Mouse (Mus musculus) adrenal gland, adult (tissue): ENCODE results near the gene Dcaf8.

ENCODE experiments used
- DNase-seq, 2 experiments: peaks; one replicate each; pipeline ENCODE4 v3.0.0; 2022 to 2023; ENCODE audit warnings: low spot score in 1 of 2; ENCODE audit not compliant: inconsistent age in 2 of 2

Dcaf8 gene

GRCm38 (mm10) chr1:172192217-172192616 lies 44.3 kb downstream of the Dcaf8 start:
- DNase-seq: no peak

DNA sequence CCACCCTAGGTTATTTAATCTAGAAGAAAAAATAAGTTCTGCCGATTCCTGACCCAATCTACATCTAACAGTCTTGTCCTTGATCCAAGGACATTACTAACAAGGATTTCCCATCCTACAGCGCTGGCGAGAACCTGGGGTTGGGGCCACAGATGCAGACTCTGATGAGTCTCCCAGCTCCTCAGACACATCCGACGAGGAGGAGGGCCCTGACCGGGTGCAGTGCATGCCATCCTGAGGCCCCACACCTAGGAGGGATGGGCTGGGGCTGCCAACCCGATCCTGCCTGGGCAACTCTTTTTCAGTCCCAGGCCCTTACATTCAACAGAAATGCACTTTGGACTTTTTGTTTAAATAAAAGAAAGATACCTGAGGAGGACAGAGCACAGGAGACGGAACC lies 46.6 kb downstream of the Dcaf8 start:
- no peak for DNase-seq

DNA sequence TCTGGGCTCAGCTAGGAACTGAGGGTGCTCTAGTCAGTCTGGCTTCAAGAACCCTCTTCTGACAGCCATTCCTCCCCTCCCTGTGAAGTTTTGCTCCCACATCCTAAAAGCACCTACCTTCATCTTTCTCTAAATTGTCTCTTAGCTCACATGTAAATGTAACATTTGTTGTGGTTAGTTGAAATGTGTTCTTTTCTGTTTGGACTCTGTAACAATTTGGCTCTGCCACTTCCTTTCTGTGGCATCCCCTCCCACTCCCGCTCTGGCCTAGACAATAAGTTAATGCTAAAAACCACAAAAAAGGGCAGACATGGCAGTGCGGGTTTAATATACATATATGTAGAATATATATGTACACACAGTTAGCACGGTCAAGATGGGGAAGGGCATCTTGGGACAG lies 49.3 kb downstream of the Dcaf8 start:
- DNase-seq: no peak

DNA sequence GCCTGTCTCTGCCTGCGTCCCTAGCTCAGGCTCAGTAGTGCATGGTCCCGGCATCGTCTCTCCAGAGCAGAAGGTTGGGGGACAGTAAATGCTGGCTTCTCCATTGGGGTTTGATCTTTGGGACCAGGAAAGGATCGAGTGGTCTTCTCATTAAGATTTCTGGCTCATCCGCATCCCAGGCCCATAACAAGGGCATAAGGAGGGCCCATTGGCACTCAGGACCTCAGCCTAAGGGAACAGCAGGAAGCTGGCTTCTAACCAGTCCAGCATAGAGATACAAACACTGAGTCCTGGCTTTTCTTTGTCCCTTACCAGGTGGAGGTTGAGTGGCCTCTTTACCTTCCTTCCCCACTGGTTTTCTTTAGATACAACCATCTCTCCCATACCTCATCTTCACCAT lies 50.0 kb downstream of the Dcaf8 start:
- DNase-seq: no peak

- DNase-seq: no peak
These were observed 50.4 kb downstream of the Dcaf8 start for GRCm38 (mm10) chr1:172198316-172198715.

- DNase-seq: no peak
These were observed 51.1 kb downstream of the Dcaf8 start for GRCm38 (mm10) chr1:172198996-172199395.

GRCm38 (mm10) chr1:172200161-172200560 lies 52.3 kb downstream of the Dcaf8 start:
- DNase-seq: no peak

DNA sequence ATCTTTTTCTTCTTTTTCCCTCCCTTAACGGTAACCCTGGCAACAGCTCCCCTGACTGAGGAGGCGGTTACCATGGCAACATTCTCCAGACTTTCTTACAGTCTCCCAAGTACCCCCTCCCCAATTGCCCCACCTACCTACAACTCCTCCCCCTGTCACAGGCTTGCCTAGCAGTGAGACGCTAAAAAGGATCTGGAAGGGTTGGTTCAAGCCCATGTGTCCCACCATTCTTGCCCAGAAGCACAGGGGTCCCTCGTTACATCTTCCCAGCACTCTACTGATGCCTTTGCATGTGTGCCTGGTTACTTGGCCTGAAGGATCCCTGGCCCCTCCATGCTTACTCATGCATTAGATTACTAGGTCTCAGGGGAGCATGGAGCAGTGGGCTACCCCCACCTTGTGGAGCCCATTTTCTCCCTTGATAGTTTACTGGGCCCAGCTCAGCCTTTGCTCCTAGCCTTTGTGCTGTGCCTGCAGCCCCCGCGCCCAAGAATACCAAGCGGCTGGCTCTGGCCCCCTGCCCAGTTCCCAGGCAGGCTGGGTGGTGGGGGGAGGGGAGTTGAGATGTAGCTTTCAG lies 53.1 kb downstream of the Dcaf8 start:
- DNase-seq: peak in 1 of 2 experiments; percentile 42

DNA sequence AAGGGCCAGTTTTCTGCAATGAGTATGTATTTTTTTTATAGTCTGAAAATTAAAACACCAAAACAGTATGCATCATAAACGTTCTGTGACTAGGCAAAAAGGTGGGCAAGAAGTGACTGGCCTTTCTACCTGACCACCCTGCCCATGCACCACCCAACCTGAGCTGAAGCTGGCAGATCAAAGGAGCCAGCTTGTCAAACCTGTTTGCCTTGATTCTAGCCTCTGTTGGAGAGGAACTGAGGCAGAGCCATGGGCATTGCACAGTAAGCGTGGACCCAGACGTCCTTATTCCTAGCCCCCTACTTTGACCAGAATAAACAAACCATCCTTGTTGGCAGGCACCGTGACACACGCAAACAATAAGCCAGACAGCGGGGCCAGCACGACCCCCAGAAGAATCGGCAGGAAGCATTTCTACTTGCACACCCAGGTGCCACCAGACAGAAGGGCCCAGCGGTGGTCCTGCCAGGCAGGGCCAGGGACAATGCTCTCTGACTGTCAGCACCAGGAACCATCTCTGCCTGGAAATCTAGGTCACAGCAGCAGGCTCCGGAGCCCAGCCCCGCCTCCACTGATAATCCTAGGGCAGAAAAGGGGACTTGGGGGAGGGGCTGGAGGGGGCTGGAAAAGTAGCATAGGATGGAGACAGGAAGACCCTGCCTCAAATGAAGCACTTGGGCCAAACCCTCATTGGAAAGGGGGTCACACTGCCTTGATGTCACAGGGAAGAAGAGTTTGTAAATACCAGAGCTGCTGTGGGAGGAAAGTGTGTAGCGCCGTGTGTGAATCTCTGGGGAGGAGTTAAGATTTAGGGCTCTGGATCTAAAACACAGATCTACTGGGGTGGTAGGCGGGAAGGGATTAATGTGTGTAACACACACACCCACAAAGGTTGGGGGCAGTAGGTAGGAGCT lies 54.3 kb downstream of the Dcaf8 start:
- DNase-seq: peak; percentile 39 to 64

DNA sequence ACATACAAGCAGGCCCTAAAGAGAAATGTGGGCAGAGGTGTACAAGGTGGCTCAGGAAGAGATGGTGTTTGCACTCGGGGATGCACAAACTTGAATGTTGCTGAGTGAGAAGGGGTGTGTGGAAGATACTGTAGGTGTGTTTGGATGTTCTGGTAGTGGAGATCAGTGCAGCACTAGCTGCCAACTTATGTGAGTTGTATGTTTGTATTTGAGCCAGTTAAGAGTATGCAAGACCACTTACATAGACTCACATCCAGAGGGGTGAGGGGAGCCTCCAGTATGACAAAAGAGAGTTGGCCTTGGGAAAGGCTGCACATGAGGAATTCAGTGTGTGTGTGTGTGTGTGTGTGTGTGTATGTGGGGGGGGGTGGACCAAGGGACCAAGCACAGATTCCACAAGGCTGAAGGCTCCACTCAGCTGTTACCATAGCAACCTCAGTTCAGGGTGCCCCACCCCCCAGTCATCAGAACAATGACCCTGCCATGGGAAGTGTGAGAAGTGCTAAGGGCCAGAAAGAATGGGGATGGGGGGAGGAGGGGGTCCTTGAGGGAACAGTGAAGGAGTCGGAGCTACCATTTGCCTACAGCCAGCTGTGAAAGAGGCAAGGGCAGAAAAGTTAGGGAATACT lies 55.1 kb downstream of the Dcaf8 start:
- peak in 1 of 2 experiments; percentile 57 for DNase-seq

DNA sequence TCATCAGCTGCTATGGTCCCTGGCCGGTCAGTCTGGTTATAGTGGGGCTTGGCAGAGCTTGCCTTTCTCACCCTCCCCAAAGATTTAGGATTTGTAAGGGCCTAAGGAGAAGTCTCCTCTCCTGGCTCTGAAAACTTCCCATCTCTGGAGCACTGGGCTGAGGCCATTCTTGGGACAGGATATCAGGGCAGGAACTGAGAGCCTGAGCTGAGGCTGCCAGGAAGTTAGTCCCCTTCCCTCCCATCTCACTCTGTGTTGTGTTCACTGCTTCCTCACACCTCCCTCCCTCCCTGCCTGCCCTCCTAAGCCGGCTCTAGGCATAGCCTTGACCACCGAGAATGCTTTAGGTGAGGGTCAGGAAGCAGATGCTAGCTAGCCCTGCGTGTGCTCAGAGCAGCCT lies 55.7 kb downstream of the Dcaf8 start:
- peak in 1 of 2 experiments; percentile 64 for DNase-seq

GRCm38 (mm10) chr1:172204033-172204813 lies 56.3 kb downstream of the Dcaf8 start:
- DNase-seq: peak in 1 of 2 experiments; percentile 46

DNA sequence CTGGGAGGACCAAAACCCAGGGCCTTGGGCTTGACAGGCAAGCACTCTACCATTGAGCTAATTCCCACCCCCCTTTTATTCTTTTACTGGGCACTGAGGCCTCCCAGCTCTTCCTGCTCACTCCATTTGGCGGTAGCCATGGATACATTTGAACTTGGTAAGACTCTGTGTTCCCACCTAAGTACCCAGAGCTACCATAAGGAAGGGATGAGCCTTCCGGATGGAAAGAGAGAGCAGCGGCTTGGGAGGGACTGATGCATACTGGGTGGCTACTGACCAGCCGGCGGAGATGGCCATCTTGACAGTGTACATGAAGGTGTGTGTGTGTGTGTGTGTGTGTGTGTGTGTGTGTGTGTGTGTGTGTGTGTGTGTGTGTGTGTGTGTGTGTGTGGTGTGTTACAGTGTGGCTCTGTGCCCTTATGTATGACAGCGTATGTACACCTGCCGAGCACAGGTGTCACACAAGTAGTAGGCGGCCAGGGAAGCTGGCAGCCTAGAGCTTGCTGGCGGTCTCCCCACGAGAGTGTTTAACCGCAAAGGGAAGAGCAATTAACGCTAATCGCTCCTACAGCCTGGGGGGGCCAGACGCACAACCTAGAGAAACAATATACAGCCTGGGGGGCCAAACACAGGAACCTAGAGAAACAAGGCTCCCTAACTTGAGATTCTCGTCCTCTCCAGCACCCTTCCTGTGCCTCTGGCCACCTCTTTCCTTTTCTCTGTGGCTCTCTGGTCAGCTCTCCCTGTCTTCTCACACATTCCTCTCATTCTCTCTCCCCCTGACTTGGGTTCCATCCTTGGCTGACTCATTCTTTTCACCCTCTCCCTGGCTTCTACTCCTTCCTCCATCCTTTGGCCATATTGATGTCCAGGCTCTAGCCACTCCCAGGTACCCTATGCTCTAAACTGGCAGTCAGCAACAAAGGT lies 57.2 kb downstream of the Dcaf8 start:
- no peak for DNase-seq

- no peak for DNase-seq
These were observed 57.8 kb downstream of the Dcaf8 start for GRCm38 (mm10) chr1:172205741-172206087.

- peak; percentile 89 to 94 for DNase-seq
These were observed 58.4 kb downstream of the Dcaf8 start, which contains the start of gene Pea15a for GRCm38 (mm10) chr1:172206141-172206917. TSS of gene Pea15a (minus strand) at chr1:172206804.

GRCm38 (mm10) chr1:172207111-172207584 lies 59.3 kb downstream of the Dcaf8 start:
- no peak for DNase-seq

DNA sequence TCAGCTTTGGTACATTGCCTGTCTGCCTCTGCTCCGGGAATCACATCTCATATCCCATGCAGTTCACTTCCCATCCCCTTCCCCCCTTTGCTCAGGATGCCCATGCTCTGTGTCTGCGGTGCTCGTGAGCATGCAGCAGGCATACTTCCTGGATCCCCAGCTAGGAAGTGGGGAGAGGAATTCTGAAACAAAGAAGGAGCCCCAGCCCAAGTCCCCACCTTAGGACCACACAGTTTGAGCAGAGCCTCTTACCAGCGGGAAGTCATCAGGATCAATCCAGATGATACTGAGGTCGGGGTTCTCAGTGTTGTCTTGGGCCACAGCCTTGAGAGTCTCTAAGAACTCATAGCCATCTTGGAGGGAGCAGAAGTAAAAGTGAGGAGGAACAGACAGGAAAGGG lies 64.9 kb downstream of the Dcaf8 start:
- DNase-seq: no peak

DNA sequence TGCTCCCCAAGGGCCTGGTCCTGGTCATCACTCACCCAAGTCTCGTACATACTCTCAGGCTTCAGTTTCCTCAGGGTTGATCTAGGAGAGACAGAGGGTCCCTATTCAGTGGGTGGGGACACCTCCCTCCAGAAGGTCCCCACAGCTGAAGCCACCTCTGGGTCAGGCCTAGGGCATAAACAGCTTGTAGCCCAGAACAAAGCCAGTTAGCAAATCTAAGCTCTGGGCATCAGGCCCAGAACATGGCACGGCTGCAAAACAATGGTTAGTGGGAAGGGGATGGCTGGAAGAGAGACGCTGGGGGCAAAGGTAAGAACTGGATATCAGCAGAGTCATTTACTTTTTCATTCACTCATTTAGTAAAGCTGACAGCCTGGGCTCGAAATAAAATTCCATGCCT lies 65.9 kb downstream of the Dcaf8 start:
- DNase-seq: no peak

DNA sequence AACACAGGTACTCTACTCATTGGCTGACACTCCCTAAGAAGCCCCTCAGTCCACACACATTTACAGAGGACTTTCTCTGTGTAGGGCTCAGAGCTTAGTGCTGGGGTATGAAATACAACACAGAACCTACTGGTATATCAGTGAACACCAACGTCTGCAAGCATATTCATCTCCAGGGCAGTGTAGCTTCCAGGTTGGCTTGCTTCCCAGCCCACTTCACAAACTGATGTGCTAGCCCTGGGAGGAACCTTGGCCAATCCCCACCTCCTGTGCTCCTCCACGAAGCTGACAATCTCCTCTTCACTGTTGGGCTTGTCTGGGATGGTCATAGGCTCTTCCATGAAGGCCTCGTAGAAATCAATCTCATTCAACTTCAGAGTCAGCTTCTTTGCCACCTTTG lies 66.9 kb downstream of the Dcaf8 start:
- no peak for DNase-seq
